Mouse (Mus musculus): ENCODE results near the gene Slc7a5. TPM values are rescaled to one million over a fixed set of nuclear protein-coding genes. Genes with fewer than 3 reads are reported as not detected.

The Slc7a5 gene
- polyA plus RNA-seq, 1 experiment from 2014 or later = 37.1 TPM

- peaks cover 28% of the 10 kb centered on the region for H3K4me1 ChIP-seq (replicated peaks; ENCODE audit: control insufficient read depth, insufficient read depth, low read length)
- H3K27me3 ChIP-seq (ENCODE audit: control insufficient read depth, insufficient read depth, low read length) = no peaks in the 10 kb centered on the region
- H3K4me3 ChIP-seq (ENCODE audit: low read depth, low read length) = no peak overlapping the region
- H3K27ac ChIP-seq (ENCODE audit: low read depth, low read length) = no peak overlapping the region
- DNase-seq (ENCODE audit: low spot score) (no peak), ATAC-seq (replicated peaks; ENCODE audit: low FRiP score) (no peak)
- no peak overlapping the region for H3K4me2 ChIP-seq (ENCODE audit: low read depth, low read length, severe bottlenecking)
- H3K9me3 ChIP-seq (ENCODE audit: control insufficient read depth, low read length) = no peaks in the 10 kb centered on the region
- H3K9ac ChIP-seq (ENCODE audit: low read length) = 0 out of 2 replicates have a peak overlapping the region, but pooled peaks have one; percentile 16
- no peaks in the 10 kb centered on the region for H3K36me3 ChIP-seq (ENCODE audit: control insufficient read depth, insufficient read depth, low read length)
- 72% methylated on average over 8 of the region's 8 CpGs for WGBS
Measured at GRCm38 (mm10) chr8:121901498-121902236, 5.8 kb downstream of the Slc7a5 start.

- WGBS = 63% methylated on average over 18 of the region's 18 CpGs
- no peak for ATAC-seq (replicated peaks; ENCODE audit: low FRiP score)
- H3K4me1 ChIP-seq (replicated peaks; ENCODE audit: control insufficient read depth, insufficient read depth, low read length) = peaks cover 22% of the 10 kb centered on the region
- no peak overlapping the region for H3K4me3 ChIP-seq (ENCODE audit: low read depth, low read length)
- no peaks in the 10 kb centered on the region for H3K27me3 ChIP-seq (ENCODE audit: control insufficient read depth, insufficient read depth, low read length)
- no peak for DNase-seq (ENCODE audit: low spot score)
- H3K36me3 ChIP-seq (ENCODE audit: control insufficient read depth, insufficient read depth, low read length) = no peaks in the 10 kb centered on the region
- H3K9ac ChIP-seq (ENCODE audit: low read length) = peak overlapping the region; percentile 37; the same call in 1 of the 2 replicates
- peak overlapping the region; percentile 73 for H3K27ac ChIP-seq (ENCODE audit: low read depth, low read length)
- H3K4me2 ChIP-seq (ENCODE audit: low read depth, low read length, severe bottlenecking) = no peak overlapping the region; the same call in 1 of the 2 replicates
- H3K9me3 ChIP-seq (ENCODE audit: control insufficient read depth, low read length) = no peaks in the 10 kb centered on the region
Measured at GRCm38 (mm10) chr8:121899180-121900044, 8.1 kb downstream of the Slc7a5 start.

GRCm38 (mm10) chr8:121898401-121898931 lies 9.0 kb downstream of the Slc7a5 start:
- Histone ChIP-seq H3K36me3 (ENCODE audit: control insufficient read depth, insufficient read depth, low read length) (no peaks in the 10 kb centered on the region), H3K27me3 (ENCODE audit: control insufficient read depth, insufficient read depth, low read length) (no peaks in the 10 kb centered on the region), H3K4me3 (ENCODE audit: low read depth, low read length) (no peak overlapping the region), H3K9ac (ENCODE audit: low read length) (peak overlapping the region; percentile 39), H3K4me1 (replicated peaks; ENCODE audit: control insufficient read depth, insufficient read depth, low read length) (peaks cover 22% of the 10 kb centered on the region), H3K4me2 (ENCODE audit: low read depth, low read length, severe bottlenecking) (peak overlapping the region; percentile 24; the same call in 1 of the 2 replicates), H3K27ac (ENCODE audit: low read depth, low read length) (peak overlapping the region; percentile 73), H3K9me3 (ENCODE audit: control insufficient read depth, low read length) (no peaks in the 10 kb centered on the region)
- ATAC-seq (replicated peaks; ENCODE audit: low FRiP score) (peak; percentile 88), DNase-seq (ENCODE audit: low spot score) (peak; percentile 83)
- WGBS = 5% methylated on average over 4 of the region's 4 CpGs

- DNase-seq (ENCODE audit: low spot score) (no peak), ATAC-seq (replicated peaks; ENCODE audit: low FRiP score) (peak; percentile 53; the same call in 1 of the 2 replicates)
- Histone ChIP-seq H3K9me3 (ENCODE audit: control insufficient read depth, low read length) (no peaks in the 10 kb centered on the region), H3K36me3 (ENCODE audit: control insufficient read depth, insufficient read depth, low read length) (no peaks in the 10 kb centered on the region), H3K9ac (ENCODE audit: low read length) (peak overlapping the region; percentile 39), H3K27me3 (ENCODE audit: control insufficient read depth, insufficient read depth, low read length) (no peaks in the 10 kb centered on the region), H3K27ac (ENCODE audit: low read depth, low read length) (peak overlapping the region; percentile 73), H3K4me1 (replicated peaks; ENCODE audit: control insufficient read depth, insufficient read depth, low read length) (peaks cover 22% of the 10 kb centered on the region), H3K4me2 (ENCODE audit: low read depth, low read length, severe bottlenecking) (peak overlapping the region; percentile 24; the same call in 1 of the 2 replicates), H3K4me3 (ENCODE audit: low read depth, low read length) (no peak overlapping the region)
- WGBS = 29% methylated on average over 7 of the region's 7 CpGs
Measured at GRCm38 (mm10) chr8:121897871-121898381, 9.6 kb downstream of the Slc7a5 start.

GRCm38 (mm10) chr8:121897205-121897604 lies 10.3 kb downstream of the Slc7a5 start:
- Histone ChIP-seq H3K9ac (ENCODE audit: low read length) (no peak overlapping the region; the same call in 1 of the 2 replicates), H3K9me3 (ENCODE audit: control insufficient read depth, low read length) (no peaks in the 10 kb centered on the region), H3K4me3 (ENCODE audit: low read depth, low read length) (no peak overlapping the region), H3K4me1 (replicated peaks; ENCODE audit: control insufficient read depth, insufficient read depth, low read length) (peaks cover 22% of the 10 kb centered on the region), H3K27ac (ENCODE audit: low read depth, low read length) (0 out of 2 replicates have a peak overlapping the region, but pooled peaks have one; percentile 73), H3K27me3 (ENCODE audit: control insufficient read depth, insufficient read depth, low read length) (no peaks in the 10 kb centered on the region), H3K4me2 (ENCODE audit: low read depth, low read length, severe bottlenecking) (no peak overlapping the region; the same call in 1 of the 2 replicates), H3K36me3 (ENCODE audit: control insufficient read depth, insufficient read depth, low read length) (no peaks in the 10 kb centered on the region)
- DNase-seq (ENCODE audit: low spot score) (no peak), ATAC-seq (replicated peaks; ENCODE audit: low FRiP score) (no peak)
- WGBS = 79% methylated on average over 9 of the region's 9 CpGs

- peaks cover 22% of the 10 kb centered on the region for H3K4me1 ChIP-seq (replicated peaks; ENCODE audit: control insufficient read depth, insufficient read depth, low read length)
- H3K4me2 ChIP-seq (ENCODE audit: low read depth, low read length, severe bottlenecking) = no peak overlapping the region
- H3K4me3 ChIP-seq (ENCODE audit: low read depth, low read length) = no peak overlapping the region
- H3K9ac ChIP-seq (ENCODE audit: low read length) = no peak overlapping the region
- WGBS = 40% methylated on average over 12 of the region's 12 CpGs
- H3K9me3 ChIP-seq (ENCODE audit: control insufficient read depth, low read length) = no peaks in the 10 kb centered on the region
- DNase-seq (ENCODE audit: low spot score) (no peak), ATAC-seq (replicated peaks; ENCODE audit: low FRiP score) (no peak)
- no peak overlapping the region for H3K27ac ChIP-seq (ENCODE audit: low read depth, low read length)
- H3K36me3 ChIP-seq (ENCODE audit: control insufficient read depth, insufficient read depth, low read length) = no peaks in the 10 kb centered on the region
- no peaks in the 10 kb centered on the region for H3K27me3 ChIP-seq (ENCODE audit: control insufficient read depth, insufficient read depth, low read length)
Measured at GRCm38 (mm10) chr8:121896476-121897145, 10.9 kb downstream of the Slc7a5 start.

- Histone ChIP-seq H3K36me3 (ENCODE audit: control insufficient read depth, insufficient read depth, low read length) (no peaks in the 10 kb centered on the region), H3K9ac (ENCODE audit: low read length) (no peak overlapping the region), H3K4me1 (replicated peaks; ENCODE audit: control insufficient read depth, insufficient read depth, low read length) (peaks cover 22% of the 10 kb centered on the region), H3K4me3 (ENCODE audit: low read depth, low read length) (no peak overlapping the region), H3K27me3 (ENCODE audit: control insufficient read depth, insufficient read depth, low read length) (no peaks in the 10 kb centered on the region), H3K4me2 (ENCODE audit: low read depth, low read length, severe bottlenecking) (no peak overlapping the region), H3K27ac (ENCODE audit: low read depth, low read length) (no peak overlapping the region), H3K9me3 (ENCODE audit: control insufficient read depth, low read length) (no peaks in the 10 kb centered on the region)
- DNase-seq (ENCODE audit: low spot score) (no peak), ATAC-seq (replicated peaks; ENCODE audit: low FRiP score) (no peak)
- WGBS = 85% methylated on average over 7 of the region's 7 CpGs
Measured at GRCm38 (mm10) chr8:121895910-121896309, 11.6 kb downstream of the Slc7a5 start.

GRCm38 (mm10) chr8:121892875-121893274 lies 14.6 kb downstream of the Slc7a5 start:
- DNase-seq (ENCODE audit: low spot score) = no peak
- H3K36me3 ChIP-seq (ENCODE audit: control insufficient read depth, insufficient read depth, low read length) = no peaks in the 10 kb centered on the region
- ATAC-seq (replicated peaks; ENCODE audit: low FRiP score) = no peak
- no peak overlapping the region for H3K27ac ChIP-seq (ENCODE audit: low read depth, low read length)
- no peaks in the 10 kb centered on the region for H3K27me3 ChIP-seq (ENCODE audit: control insufficient read depth, insufficient read depth, low read length)
- H3K4me2 ChIP-seq (ENCODE audit: low read depth, low read length, severe bottlenecking) = no peak overlapping the region
- H3K4me1 ChIP-seq (replicated peaks; ENCODE audit: control insufficient read depth, insufficient read depth, low read length) = peaks cover 7% of the 10 kb centered on the region
- H3K9ac ChIP-seq (ENCODE audit: low read length) = no peak overlapping the region
- no peak overlapping the region for H3K4me3 ChIP-seq (ENCODE audit: low read depth, low read length)
- 88% methylated on average over 5 of the region's 5 CpGs for WGBS
- H3K9me3 ChIP-seq (ENCODE audit: control insufficient read depth, low read length) = no peaks in the 10 kb centered on the region

Data from forebrain, embryonic 11.5 days (tissue).